Mouse (Mus musculus) gastrocnemius, adult 18-20 months (tissue): ENCODE measurements at regions not wholly inside any gene's neighbourhood (a gene's known extent, or its start where the extent isn't known, plus 50 kb on each side); places are given as distances from the start of the nearest gene placed in this dataset.

ENCODE experiments used
- DNase-seq: peaks from one replicate; pipeline ENCODE4 v3.0.0; 2021; ENCODE audit warnings: low spot score

DNA sequence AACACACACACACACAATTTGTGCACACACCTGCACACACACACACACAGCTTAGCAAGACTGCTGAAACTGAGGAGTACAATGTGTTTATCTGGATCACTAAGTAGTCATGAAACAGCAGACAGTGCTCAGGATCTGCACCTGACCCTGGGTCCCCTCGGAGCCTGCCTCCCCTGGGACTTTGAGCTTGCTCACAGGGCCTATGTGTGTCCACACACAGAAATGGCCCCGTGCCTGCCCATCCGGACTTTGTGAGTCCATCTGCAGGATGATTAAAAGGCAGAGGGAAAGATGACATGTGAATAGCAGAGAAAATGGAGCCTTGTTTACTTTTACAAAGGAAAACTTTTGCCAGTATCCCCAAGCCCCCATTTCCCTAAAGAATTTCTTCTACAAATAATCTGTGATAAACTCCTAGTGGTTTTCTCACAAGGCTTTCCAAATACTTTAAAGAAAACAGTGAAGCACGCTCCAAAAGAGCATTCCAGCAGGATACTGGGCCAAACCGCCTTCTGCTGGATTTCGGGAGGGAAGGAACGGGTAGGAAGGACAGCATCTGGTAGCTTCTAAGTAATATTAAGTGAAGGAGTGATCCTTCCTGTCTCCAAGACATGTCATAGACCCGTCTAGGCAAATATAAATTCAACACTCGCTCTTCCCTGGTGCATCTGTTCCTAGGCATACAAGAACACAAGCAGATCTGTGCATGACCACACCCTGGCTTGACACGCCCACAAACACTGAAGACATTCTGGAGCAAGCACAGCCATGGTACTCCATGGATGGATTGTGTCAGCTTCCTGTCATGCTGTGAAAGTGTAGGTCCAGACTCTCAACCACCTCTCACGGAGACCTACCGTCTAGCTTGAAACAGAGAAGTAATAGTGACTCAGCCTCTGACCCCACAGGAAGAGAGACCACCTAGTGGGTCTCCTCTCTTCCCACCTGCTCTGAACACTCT, 52.1 kb upstream of the Zfp637 start:
- DNase-seq, result peak; percentile 16

DNA sequence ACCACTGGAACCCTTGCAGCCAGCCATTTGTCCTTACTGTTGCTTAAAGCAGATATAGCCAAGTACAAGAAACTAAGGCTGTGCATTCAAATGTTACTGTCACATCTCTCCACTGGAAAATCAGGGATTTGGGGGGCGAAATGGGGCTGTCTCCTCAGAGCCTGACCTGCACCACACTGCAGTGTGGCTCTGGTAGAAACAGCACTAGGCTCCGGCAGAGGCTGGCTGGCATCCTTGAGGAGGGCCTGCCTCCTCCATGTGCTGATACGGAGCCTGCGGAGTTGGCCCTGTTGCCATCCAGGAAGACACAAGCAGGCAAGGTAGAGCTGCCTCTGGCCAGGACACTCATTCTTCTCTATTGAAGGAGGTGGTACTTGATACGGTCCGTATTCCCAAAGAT, 50.4 kb upstream of the Zfp637 start:
- DNase-seq, result no peak
